Mouse (Mus musculus) E14TG2a.4 (cell line): ENCODE results near the gene Gprc5d.

Experiments
- H3K27me3 ChIP-seq: 2 replicates; pipeline ENCODE4 v1.6.1; 2014; ENCODE audit warnings: low read length, control low read depth; ENCODE audit not compliant: insufficient read depth
- H3K36me3 ChIP-seq: 2 replicates; pipeline ENCODE4 v1.6.1; 2014; ENCODE audit warnings: low read length, control low read depth; ENCODE audit not compliant: insufficient read depth
- H3K4me1 ChIP-seq: replicated peaks from 2 replicates; pipeline ENCODE4 v1.6.1; 2014; ENCODE audit warnings: low read depth, low read length, control low read depth
- H3K4me3 ChIP-seq: replicated peaks from 2 replicates; pipeline ENCODE4 v1.5.1; 2014; ENCODE audit warnings: mild to moderate bottlenecking, low read length
- H3K9me3 ChIP-seq: 2 replicates; pipeline ENCODE4 v1.6.1; 2014; ENCODE audit warnings: low read length, control low read depth
- CTCF ChIP-seq: conservative IDR thresholded peaks from 2 replicates; pipeline ENCODE4 v1.5.1; 2014; ENCODE audit warnings: low read length
- NANOG ChIP-seq: IDR thresholded peaks from 2 replicates; pipeline ENCODE4 v1.6.1; 2014; ENCODE audit warnings: borderline replicate concordance, low read length, mixed read lengths
- POU5F1 ChIP-seq: IDR thresholded peaks from 2 replicates; pipeline ENCODE4 v1.6.1; 2014; ENCODE audit warnings: low read length, borderline replicate concordance

The Gprc5d gene

DNA sequence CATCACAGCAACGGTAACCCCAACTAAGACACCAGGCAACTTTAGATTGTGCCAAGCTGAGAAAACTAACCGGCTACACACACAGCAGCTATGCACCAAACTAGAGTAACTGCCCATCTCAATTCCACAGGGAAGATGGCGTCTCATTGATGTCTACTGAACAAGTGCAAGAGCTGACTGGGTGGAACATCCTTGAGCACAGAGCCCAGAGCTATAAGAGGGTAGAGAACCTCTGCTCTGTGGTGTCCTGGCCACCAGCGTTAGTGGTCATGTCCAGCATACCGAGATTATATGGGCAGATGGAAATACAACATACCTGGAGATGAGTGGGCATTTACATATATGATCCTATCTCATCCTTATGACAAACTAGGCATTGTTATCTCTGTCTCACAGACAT lies 25.1 kb upstream of the Gprc5d start:
- Histone ChIP-seq H3K4me1 (peaks cover 7% of the 10 kb centered on the region), H3K4me3 (no peak overlapping the region), H3K36me3 (no peaks in the 10 kb centered on the region), H3K27me3 (no peaks in the 10 kb centered on the region), H3K9me3 (no peaks in the 10 kb centered on the region)
- no peak for TF ChIP-seq POU5F1
- TF ChIP-seq NANOG: no peak

GRCm38 (mm10) chr6:135141451-135142147 lies 23.5 kb upstream of the Gprc5d start:
- Histone ChIP-seq H3K27me3 (no peaks in the 10 kb centered on the region), H3K36me3 (no peaks in the 10 kb centered on the region), H3K4me3 (no peak overlapping the region), H3K9me3 (no peaks in the 10 kb centered on the region), H3K4me1 (peaks cover 23% of the 10 kb centered on the region)
- TF ChIP-seq NANOG (no peak), POU5F1 (no peak), CTCF (no peak)

DNA sequence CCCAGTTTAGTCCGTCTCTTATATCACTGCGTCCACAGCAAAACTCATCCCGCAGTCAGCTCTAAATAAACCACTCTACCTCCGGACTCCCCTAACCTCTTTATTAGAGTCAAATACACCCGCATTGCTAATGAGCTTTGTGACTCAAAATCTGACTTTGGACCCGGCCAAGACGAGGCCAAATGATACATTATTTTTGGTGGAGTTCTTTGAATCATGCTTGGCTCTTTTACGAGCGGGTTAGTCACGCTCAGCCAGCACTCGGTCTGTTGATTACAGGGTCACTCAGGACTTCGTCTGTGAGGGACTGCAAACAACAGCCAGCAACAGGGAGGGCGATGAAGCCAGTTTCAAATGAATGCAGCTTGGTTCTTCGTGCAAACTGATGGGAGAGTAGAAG lies 20.7 kb upstream of the Gprc5d start:
- Histone ChIP-seq H3K36me3 (no peaks in the 10 kb centered on the region), H3K4me1 (peaks cover 34% of the 10 kb centered on the region), H3K27me3 (no peaks in the 10 kb centered on the region), H3K4me3 (no peak overlapping the region), H3K9me3 (no peaks in the 10 kb centered on the region)
- TF ChIP-seq POU5F1 (no peak), CTCF (no peak), NANOG (no peak)

GRCm38 (mm10) chr6:135138207-135138606 lies 20.1 kb upstream of the Gprc5d start:
- no peaks in the 10 kb centered on the region for H3K27me3 ChIP-seq
- peaks cover 34% of the 10 kb centered on the region for H3K4me1 ChIP-seq
- no peak overlapping the region for H3K4me3 ChIP-seq
- no peaks in the 10 kb centered on the region for H3K36me3 ChIP-seq
- H3K9me3 ChIP-seq: no peaks in the 10 kb centered on the region
- TF ChIP-seq NANOG (no peak), POU5F1 (no peak), CTCF (no peak)

DNA sequence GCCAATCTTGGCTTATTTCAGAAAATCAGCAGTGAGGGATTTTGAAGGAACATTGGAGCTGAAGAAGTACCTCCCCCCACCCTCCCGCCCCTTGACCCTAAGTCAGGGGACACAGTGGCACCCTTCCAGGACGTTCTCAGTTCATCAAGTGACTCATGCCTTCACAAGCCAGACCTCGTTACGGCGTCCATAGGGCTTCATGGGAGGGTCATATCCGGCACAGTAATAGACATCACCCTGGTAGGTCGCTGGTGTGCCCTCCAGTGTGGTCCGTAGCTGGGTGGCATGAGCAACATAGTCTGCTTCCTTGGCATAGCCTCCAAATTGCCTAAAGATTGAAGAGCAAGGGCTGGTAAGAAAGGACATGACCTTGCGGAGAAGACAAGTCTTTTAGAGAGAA lies 19.7 kb upstream of the Gprc5d start:
- Histone ChIP-seq H3K4me3 (no peak overlapping the region), H3K36me3 (no peaks in the 10 kb centered on the region), H3K4me1 (peaks cover 34% of the 10 kb centered on the region), H3K9me3 (no peaks in the 10 kb centered on the region), H3K27me3 (no peaks in the 10 kb centered on the region)
- TF ChIP-seq NANOG: no peak
- no peak for TF ChIP-seq POU5F1

DNA sequence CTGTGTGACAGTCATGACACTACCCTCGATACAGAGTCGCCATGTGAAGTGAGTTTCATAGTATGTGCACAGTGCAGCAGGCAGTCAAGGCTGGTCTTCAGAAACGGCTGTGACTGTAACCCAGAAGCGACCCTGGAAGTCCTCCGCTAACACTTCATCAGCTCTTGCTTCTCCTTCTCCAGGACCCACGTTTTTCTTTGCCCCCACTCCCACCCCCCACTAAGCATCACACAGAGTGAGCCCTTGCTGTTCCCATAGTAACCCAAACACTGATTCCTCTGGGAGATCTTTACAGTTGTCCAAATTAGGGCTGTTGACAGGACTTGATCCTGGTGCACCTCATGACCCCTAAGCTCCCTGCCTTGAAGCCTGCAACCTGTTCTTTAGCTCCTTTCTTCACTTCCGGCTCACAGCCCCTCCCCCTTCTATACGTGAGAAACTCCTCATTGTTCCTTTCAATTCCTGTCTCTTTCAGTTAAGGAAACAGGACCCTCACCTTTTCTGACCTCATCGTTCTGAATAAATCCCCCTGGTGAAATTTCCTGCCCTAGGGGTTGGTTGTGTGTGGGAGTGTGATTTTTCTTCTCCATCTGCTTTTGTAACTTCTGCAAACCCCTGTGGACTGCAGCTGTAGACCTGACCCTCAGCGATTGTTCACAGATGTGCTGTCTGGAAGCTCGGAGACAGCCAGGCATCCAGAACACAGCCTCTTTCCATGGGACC lies 18.5 kb upstream of the Gprc5d start:
- H3K4me1 ChIP-seq: peaks cover 34% of the 10 kb centered on the region
- H3K9me3 ChIP-seq: no peaks in the 10 kb centered on the region
- H3K27me3 ChIP-seq: no peaks in the 10 kb centered on the region
- H3K36me3 ChIP-seq: no peaks in the 10 kb centered on the region
- peak overlapping the region; percentile 29; the same call in 1 of the 2 replicates for H3K4me3 ChIP-seq
- TF ChIP-seq NANOG (no peak), CTCF (no peak), POU5F1 (no peak)

DNA sequence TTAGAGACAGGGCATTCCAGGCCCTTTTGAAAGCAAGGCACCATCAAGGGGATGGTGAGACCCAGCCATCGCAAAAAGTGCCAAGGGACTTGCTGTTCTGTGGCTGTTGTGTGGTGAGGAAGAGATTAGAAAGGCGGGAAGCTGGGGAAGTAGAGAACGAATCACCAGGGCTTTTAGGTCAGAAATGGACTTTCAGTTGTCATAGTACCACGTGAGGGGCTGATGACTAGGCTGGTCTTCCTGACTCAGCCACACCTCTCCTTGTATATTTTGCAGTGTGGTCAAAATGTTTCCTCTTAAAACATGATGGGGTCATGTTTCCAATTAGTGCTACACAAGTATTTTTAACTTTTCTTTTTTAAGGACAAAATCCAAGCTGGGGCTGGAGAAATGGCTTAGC lies 17.7 kb upstream of the Gprc5d start:
- H3K36me3 ChIP-seq: no peaks in the 10 kb centered on the region
- H3K4me1 ChIP-seq: peaks cover 34% of the 10 kb centered on the region
- H3K4me3 ChIP-seq: no peak overlapping the region
- H3K9me3 ChIP-seq: no peaks in the 10 kb centered on the region
- TF ChIP-seq CTCF: no peak
- no peak for TF ChIP-seq NANOG
- no peak for TF ChIP-seq POU5F1
- no peaks in the 10 kb centered on the region for H3K27me3 ChIP-seq

GRCm38 (mm10) chr6:135133486-135133885 lies 15.4 kb upstream of the Gprc5d start:
- H3K4me3 ChIP-seq: no peak overlapping the region
- no peaks in the 10 kb centered on the region for H3K36me3 ChIP-seq
- H3K27me3 ChIP-seq: peaks cover 2% of the 10 kb centered on the region; the same call in 1 of the 2 replicates
- H3K9me3 ChIP-seq: no peaks in the 10 kb centered on the region
- H3K4me1 ChIP-seq: peaks cover 30% of the 10 kb centered on the region
- TF ChIP-seq NANOG (no peak), POU5F1 (no peak), CTCF (no peak)
